Mouse (Mus musculus) myocyte (in vitro differentiated cells): ENCODE data around the gene Ankrd6.

Source experiments
- E2F4 ChIP-seq: IDR thresholded peaks from one replicate; pipeline ENCODE4 v1.6.1; 2011; ENCODE audit warnings: mild to moderate bottlenecking, control low read depth, moderate library complexity; ENCODE audit not compliant: insufficient read depth
- MAX ChIP-seq: IDR thresholded peaks from one replicate; pipeline ENCODE4 v1.6.1; 2011; ENCODE audit warnings: low read depth, mild to moderate bottlenecking, control low read depth
- MYOD1 ChIP-seq, 3 experiments: IDR thresholded peaks; one replicate each; pipeline ENCODE4 v1.6.1; 2011; ENCODE audit warnings: control low read depth in 2 of 3, low read depth in 2 of 3, mild to moderate bottlenecking in 2 of 3, moderate library complexity in 1 of 3; ENCODE audit not compliant: insufficient read length in 2 of 3, control insufficient read depth in 1 of 3
- MYOG ChIP-seq, 3 experiments: IDR thresholded peaks; one replicate each; pipeline ENCODE4 v1.6.1; 2011; ENCODE audit warnings: control low read depth in 2 of 3, low read depth in 2 of 3, mild to moderate bottlenecking in 2 of 3; ENCODE audit not compliant: insufficient read length in 2 of 3, control insufficient read depth in 1 of 3, insufficient read depth in 1 of 3
- POLR2A ChIP-seq: IDR thresholded peaks from one replicate; pipeline ENCODE4 v1.6.1; 2011; ENCODE audit warnings: low read depth, mild to moderate bottlenecking, control low read depth, moderate library complexity; ENCODE audit not compliant: insufficient read length
- POLR2AphosphoS2 ChIP-seq: IDR thresholded peaks from one replicate; pipeline ENCODE4 v1.6.1; 2011; ENCODE audit warnings: low read depth, control low read depth; ENCODE audit not compliant: insufficient read length
- TCF12 ChIP-seq: IDR thresholded peaks from one replicate; pipeline ENCODE4 v1.6.1; 2011; ENCODE audit warnings: mild to moderate bottlenecking, control low read depth; ENCODE audit not compliant: poor library complexity, insufficient read depth, severe bottlenecking
- TCF3 ChIP-seq: IDR thresholded peaks from one replicate; pipeline ENCODE4 v1.6.1; 2011; ENCODE audit warnings: low read depth, control low read depth; ENCODE audit not compliant: insufficient read length
- USF1 ChIP-seq: IDR thresholded peaks from one replicate; pipeline ENCODE4 v1.6.1; 2011; ENCODE audit warnings: low read depth, mild to moderate bottlenecking, control low read depth, moderate library complexity

GRCm38 (mm10) chr4:32906627-32907026 is 44.0 kb downstream of the Ankrd6 start:
- TF ChIP-seq TCF3 (peak; percentile 55), TCF12 (peak; percentile 60), MYOG (IDR thresholded peaks at IDR 0.05; ENCODE audit: control insufficient read depth in 1 of 3, insufficient read depth in 1 of 3, insufficient read length in 2 of 3, low read depth in 2 of 3) (peak; percentile 73 to 97 (median 87)), POLR2A (no peak), MYOD1 (IDR thresholded peaks at IDR 0.05; ENCODE audit: control insufficient read depth in 1 of 3, insufficient read length in 2 of 3, low read depth in 2 of 3) (peak; percentile 59 to 99 (median 96)), MAX (no peak), USF1 (peak; percentile 44), POLR2AphosphoS2 (no peak), E2F4 (no peak)
